Mouse (Mus musculus) granulocyte monocyte progenitor cell, adult 5-6 weeks (primary cell): ENCODE measurements around the gene Cpe. TPM values are rescaled to one million over a fixed set of nuclear protein-coding genes. Genes with fewer than 3 reads are reported as not detected.
"Not testable (repeated sequence)": the region's sequence is repeated elsewhere in the genome, so short reads cannot be mapped to it uniquely, and the experiment has no call there.

ENCODE experiments used
- ATAC-seq: replicated peaks from 2 replicates; pipeline ENCODE4 v1.8.0; 2016; ENCODE audit warnings: mild to moderate bottlenecking, moderate TSS enrichment, inconsistent platforms; ENCODE audit not compliant: poor library complexity, severe bottlenecking
- total RNA-seq, 2 experiments: library from RNA; stranded (forward) in 1 of 2; stranded (reverse) in 1 of 2; fragments of 200-712, 200-1000 nt in 1 of 2; fragments of >200 nt in 1 of 2; fragmentation: Nextera tagmentation in 1 of 2; gene quantifications; 2 replicates each; pipeline ENCODE4 v1.2.3; 2014 to 2017

Cpe gene
- total RNA-seq, 2 experiments from 2014 or later, result not detected

DNA sequence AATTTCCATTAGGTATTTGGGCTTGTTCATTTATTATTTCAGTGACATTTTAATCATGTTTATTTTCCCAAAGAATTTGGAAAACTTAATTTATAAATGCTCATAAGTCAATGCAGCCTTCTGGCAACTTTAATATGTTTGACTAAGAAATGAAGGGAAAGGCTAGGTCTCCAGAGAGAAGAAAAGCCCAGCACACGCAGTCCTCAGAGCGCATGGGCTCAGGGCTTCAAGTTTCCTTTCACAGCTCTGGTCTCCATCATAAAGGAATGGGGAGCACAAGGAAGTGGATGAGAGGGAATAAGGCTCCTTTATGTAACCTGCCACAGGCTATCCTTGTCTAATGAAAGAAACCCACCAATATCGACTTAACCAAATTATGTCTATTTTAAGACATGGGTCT is 10.4 kb downstream of the Cpe start:
- ATAC-seq, result no peak

DNA sequence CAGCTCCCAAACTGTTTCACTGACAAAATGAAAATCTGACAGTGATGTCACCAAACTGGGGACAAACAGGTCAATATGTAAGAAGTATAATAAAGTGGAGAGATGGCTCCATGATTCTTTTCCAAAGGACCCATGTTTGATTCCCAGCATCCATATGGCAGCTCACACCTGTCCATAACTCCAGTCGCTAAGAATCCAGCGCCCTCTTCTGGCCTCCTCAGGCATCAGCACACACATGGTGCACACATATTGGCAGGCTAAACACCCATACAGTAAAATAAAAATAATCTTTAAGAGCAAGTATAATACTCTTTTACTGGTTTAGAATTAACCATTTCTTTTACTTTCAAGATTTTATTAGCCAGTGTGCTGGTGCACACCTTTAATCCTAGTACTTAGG is 16.5 kb downstream of the Cpe start:
- ATAC-seq, result no peak

DNA sequence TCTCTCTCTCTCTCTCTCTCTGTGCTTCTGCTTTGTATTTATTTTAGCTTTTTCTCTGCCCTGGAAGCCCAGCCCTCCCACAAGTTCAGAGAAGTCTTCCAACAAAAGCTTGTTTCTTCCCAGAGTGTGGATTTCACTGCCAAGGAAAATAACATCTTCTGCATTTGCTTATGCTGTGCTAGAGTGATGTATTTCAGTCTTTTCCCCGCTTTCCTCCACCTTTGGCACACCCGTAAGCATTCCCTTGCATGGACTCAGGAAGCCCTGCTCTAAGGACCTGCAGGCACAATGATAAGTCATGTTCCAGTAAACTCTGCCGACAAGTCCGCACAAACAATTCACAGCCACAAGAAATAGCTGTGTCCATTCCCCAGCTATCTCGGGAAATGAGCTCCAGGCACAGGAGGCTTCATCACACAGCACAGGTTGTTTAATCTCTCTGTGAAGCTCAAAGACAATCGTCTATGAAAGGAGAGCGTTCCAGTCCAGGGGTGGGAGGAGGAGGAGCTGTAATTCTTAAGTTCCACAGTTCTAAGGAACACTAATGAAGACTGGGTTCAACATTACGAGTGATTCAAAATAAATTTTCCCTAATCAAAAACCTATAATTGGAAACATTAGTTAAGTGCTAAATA is 17.8 kb downstream of the Cpe start:
- no peak for ATAC-seq

DNA sequence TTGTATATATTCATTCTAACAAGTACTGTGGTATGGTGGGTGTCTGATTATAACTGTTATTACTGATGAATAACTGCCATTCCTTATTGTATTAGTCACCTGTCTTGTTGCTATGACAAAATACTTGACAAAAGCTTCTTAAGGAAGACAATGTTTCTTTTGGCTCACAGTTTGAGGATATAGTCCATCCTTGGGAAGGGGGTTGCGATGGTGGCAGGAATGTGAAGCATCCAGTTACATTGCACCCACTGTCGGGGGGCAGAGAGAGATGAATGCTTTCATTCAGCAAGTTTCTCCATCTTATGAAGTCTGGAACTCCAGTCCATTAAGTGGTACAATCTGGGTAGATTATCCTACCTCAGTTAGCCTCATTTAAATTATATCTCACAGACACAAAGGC is 19.9 kb downstream of the Cpe start:
- ATAC-seq, result no peak

DNA sequence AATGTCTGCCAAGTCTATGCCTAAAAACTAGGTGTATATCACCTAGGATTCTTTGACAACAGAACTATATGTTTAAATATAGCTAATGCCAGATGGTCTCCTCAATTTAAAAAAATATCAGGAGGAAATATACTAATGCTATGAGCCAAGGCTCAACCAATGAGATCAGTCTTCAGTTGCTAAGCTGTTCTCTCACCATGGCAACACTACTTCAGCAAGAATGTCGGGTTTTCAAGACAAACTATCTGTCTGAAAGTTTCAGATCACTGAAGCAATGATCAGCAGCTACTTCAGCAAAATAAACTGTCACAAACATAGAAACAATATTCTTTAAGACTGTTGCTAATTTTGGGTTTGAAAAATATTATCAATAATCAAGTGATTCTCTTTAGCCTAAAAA is 20.9 kb downstream of the Cpe start:
- ATAC-seq, result no peak

DNA sequence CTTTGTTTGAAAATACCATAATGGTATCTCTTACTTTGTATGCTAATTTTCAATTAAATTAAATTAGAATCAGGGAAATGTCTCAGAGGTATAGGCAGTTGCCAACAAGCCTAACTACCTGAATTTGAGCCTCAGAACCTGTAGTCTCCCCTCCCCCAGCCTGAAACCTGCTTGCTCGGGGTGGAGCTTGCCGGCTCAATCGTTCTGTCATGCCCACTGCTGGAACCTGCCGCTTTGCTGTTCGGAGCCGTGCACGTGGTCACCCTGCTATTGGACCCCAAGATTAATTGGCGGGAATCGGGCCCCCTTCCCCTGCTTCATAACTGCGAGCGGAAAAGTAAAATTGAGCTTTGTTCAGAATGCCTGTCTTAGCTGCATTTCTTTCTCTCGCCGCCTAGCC is 26.5 kb downstream of the Cpe start:
- not testable (repeated sequence) for ATAC-seq

DNA sequence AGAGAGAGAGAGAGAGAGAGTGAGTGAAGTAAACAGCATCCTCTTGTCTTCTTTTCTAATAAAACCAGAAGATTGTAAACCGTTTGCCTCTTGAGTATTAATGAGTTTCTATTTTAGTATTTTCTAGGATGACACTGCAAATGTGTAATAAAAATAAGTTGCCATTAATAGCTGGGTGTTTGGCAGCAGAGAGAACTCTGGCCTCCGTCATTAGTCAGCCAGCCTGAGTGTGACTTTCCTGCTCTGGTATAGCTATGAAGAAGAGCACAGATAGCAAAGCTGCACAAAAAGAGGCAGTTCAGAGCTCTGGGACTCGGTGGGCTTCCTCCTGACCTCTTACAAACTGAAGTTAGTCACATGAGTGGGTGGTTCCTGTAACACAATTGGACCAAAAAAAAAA is 27.3 kb downstream of the Cpe start:
- no peak for ATAC-seq

DNA sequence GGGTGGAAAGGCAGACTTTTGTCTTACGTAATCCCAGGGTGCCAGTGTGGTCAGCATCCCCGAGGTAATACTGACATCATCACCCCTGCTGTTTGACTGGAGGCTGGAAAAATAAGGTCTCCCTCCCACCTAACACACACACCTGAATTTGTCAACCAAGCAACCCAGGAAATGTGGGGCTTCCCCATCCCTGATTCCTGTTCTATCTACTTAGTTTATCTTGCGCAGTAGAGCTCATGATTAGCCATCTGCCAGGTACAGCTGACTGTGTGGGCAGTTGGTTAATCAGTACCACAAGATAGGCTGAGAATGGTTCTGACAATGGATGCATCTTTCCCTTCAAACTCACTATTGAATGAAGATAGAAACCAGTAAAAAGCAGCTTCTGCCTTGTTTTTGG is 28.0 kb downstream of the Cpe start:
- no peak for ATAC-seq

DNA sequence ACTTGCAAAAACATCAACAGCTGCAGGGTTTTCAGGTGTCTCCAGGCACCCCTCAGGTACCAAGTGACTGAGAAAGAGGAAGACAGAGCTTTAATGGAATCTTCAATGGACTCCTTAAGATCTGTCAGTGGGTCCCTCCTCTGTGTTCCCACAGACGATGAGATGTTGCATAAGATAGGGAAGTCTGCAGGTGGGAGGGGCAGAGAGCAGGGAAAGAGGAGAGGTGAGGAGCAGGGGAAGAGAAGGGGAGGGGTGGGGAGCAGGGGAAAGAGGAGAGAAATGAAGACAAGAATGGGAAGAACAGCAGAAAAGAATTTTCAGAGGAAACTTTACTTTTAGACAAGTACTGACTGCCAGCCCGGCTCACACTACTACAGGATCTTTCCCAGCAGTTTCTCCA is 28.5 kb downstream of the Cpe start:
- ATAC-seq, result no peak

DNA sequence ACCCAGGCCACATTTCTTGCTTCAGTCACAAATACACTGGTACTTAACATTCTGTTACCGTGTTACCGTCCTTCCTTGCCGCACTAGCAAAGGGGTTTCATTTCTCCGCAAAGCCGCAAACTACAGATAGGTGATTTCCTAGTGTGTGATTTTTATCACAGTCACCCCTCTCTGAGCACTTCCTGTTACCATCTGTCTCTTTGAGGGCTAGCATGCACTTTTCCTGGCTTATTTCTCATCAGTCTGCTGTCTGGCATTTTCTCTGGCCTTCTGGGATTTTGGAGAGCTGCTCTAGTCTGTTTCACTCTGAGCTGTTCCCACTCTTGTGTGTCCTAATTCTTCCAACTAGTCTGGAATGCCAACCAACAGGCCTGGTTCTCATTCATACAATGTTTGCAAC is 33.8 kb downstream of the Cpe start:
- ATAC-seq, result no peak

DNA sequence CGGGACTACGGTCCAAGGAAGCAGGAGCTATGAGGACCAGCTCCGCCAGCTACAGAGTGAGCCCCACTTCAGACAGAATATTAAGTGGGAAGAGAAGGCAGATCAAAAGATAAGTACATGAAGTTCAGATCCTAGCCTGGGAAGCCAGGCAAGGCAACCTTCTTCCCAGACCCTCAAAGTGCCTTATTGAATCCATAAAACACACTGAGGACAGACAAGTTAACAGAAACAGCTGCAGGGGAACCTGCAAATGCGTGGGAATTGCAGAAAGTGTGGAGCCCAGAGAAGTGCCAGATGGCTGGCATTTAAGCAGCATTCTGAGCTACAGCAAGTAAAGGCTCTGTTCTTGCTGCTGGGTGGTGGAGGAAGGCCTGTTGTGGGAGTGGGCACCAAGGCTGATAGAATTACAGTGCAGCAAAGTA is 34.9 kb downstream of the Cpe start:
- no peak for ATAC-seq

DNA sequence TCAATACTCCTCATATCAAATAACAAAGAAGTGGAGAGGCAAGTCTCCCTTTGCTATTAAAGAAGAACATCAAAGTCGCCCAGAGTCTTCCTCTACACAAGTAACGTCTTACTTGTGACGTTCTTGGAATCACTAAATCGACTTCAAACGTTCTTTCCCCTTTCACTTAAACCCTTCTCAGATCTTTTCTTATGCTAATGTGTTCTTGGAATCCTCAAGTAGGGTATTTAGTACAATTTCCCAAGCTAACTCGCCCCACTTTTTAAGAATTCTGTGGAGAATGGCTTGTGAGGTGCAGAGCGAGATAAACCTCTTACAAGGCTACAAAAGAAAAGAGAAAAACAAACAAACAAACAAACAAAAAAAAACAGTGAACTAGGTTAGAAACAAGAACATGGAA is 35.3 kb downstream of the Cpe start:
- no peak for ATAC-seq

DNA sequence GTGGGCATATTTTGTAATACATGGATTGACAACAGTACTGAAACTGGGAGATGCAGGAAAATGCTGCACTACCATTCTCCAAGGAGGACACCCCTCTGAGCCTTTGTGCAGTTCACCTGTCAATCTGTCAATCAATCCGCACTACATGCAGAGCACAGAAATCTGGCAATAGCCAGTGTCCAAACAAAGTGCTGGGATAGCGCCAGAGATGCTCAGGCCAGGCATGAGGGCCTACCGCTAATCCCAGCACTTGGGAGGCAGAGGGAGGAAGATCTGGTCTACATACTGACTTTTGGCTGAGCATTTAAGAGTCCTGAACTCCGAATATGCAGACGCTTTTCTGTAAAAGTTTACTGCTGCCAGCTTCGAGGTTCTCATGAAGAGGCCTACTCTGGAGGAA is 37.0 kb downstream of the Cpe start:
- no peak for ATAC-seq

DNA sequence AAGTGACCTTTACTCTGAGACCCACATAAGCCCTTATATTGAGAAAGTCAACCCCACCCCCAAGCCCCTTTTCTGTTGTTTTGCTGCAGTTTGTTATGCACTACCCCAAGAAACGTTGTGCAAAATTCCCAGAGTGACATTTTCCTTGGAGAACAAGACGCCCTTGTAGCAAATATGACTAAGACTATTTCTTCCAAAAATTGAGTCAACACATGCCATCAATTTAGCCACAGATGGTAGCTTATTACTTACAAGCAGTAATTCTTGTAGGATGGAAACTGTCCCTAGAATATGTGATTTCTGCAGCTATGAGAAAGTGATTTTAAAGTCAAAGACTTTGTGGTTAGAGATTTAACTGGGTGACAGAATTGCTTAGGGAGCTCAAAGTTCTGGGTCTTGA is 37.8 kb downstream of the Cpe start:
- no peak for ATAC-seq

DNA sequence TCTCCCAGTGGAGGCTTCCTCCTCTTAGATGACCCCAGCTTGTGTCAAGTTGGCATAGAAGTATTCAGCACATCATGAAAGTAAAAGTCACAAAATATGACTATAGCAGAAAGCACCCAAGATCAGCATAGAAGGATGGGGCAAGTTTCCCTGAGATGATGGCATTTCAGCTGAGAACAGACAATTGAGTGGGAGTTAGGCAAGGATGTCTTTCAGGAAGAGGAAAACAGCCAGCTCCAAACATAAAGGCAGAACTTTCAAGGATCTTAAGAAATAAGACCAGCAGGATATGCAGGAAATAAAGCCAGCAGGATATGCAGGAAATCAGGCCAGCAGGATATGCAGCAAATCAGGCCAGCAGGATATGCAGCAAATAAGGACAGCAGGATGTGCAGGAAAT is 40.6 kb downstream of the Cpe start:
- ATAC-seq, result no peak

DNA sequence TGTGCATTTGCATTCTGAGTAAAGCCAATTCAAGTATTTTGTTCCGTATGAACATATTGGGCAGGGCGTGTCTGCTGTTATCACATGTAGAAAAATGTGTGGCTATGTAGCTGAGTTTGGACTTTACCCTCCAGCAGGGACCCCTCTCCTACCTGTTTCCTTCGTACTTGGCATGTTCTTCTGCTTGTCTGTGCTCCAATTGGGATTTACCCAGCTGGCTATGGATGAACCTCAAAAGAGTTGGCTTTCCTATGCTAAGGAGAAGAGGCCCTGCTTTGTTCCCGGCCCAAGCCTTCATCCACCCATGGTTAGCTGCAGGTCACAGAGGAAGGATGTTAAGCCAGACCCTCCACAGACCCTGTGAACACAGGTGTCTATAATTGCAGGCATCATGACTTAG is 44.8 kb downstream of the Cpe start:
- ATAC-seq, result no peak

DNA sequence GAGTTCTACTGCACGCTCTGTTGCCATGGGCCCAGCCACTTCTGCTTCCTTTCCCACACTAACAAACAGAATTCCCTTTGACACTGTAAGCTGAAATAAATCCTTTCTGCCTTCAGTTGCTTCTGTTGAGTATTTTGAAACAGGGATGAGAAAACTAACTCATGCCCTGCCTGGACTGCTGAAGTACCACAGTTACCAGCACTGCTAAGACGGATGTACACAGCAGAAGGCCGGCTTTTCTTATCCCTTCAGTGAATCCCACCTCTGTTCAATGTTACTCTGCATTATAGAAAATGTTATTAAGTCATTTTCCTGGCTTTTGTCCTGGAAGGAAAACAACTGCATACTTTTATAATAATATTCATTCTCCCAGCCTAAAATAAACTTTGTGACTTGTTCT is 45.7 kb downstream of the Cpe start:
- ATAC-seq, result no peak

DNA sequence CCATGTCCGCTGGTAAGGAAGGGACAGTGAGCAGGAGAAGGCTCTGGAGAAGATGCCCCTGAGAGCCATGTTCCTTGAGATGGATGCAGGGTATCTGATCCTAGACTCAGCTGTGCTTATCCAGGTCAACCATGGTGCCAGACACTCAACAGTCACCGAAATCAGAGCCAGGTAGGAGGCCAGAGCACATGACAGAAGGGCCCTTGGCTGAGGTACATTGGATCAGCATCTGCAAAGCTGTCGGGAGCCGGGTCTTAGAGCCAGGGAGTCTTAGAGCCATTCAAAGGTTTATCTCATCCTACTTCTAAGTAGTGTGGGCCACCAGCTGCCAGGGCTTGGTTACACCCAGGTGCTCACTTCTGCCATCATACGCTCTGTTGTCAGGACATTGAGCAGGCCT is 46.4 kb downstream of the Cpe start:
- ATAC-seq, result no peak

DNA sequence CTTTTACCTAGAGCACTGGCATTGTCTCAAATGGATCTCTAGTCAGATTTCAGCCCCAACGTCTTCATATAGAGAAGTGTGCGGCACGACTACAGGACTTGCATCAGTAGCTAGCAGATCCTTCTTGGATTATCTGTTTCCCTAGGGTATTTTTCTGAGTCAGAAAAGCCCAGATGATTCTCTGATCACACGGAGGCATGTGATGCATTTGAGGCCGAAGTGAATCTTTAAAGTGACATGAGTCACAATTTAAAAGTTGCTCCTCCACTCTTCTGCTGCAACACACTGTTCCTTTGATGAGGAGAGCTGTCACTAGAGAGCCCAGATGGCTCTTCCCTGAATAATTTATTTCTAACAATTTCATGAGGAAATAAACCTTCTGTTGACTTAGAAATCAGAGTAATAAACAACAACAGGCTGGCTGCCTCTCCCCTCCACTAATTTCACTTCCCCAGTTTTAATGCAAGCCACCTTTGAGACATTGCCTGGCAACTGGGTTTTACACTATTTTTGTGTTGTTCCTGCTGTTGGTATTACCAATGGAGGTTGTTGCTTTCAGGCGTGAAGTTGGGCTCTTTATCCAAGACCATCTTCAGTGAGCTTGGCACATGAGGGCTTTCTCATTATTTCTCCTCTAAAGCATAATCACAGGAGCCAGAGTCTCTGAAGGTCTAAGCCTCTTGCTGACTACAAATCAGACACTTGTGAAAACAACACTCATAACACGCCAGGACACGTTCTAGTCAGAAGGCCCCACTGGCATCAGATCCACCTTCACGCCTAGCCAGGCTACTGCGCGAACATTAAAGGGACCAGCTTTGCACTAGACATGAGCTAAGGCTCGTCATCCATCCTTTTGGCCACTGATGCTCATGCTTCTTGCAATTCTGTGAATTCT is 48.5 kb downstream of the Cpe start:
- no peak for ATAC-seq

DNA sequence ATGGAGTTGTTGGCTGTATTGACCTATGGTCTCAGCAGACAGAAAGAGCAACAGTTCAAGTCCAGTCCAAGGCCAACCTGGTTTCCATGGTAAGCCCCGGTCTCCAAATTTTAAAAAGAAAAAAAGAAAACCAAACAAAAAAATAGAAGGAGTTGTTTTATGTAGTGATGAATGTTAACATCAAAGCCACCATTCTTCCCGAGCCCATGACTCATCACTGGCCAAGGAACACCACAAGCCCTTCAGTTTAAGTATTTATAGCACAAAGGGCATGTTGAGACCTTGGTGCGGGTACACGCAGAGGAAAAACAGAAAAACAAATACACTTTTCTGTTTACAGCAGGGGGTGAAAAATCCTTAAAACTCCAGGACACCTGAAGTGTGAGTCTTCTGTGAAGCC is 49.5 kb downstream of the Cpe start:
- ATAC-seq, result no peak

DNA sequence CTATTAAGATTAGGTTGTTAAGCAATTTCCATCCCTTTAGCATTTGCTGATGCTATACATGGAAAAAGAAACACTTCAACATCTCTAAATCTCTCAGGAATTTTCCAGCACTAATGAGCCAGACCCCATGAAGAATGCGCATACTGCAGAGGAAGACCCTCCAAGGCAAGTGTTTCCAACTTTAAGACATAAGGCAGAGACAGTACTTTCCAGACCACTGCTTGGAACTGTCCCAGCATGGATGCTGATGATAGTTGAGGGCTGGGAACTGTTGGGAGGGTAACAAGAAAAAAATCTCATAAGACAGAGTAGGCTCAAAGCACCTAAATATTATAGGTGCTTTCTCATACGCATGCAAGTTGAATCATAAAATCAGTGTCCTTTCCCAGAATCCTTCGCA is 50.1 kb downstream of the Cpe start:
- no peak for ATAC-seq

DNA sequence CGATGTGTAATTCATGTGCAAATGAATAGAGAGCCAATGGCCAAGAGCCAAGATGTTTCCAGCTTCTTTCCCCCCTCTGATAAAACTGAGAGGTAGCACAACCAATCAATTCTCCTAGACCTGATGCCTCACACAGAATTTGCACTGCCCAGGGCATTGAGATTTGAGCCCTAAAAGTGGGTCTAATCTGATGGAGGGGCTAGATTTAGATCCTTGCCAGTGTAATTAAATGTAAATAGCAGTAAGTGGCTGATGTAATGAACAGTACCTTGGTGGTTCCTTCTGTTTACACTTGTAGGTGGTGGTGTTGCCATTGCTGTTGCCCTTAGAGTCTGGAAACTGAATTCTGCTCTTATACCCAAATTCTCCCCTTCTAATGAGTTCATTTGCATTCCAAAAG is 52.3 kb downstream of the Cpe start:
- ATAC-seq, result no peak
